Mouse (Mus musculus) kidney, postnatal 0 days (tissue): ENCODE measurements around the gene Dcaf17. TPM values are rescaled to one million over a fixed set of nuclear protein-coding genes. Genes with fewer than 3 reads are reported as not detected.
A peak's percentile ranks its signal among the peaks of the same experiment; 100 is the strongest.

Source experiments
- ATAC-seq: fragments of 200-750 bp; cut with Nextera tagmentation; replicated peaks from 2 replicates; pipeline ENCODE4 v1.8.0; 2017; ENCODE audit warnings: low read depth, moderate number of reproducible peaks, moderate TSS enrichment, moderate library complexity; ENCODE audit not compliant: low FRiP score
- DNase-seq: peaks from one replicate; pipeline ENCODE4 v3.0.0-alpha.2; 2016; ENCODE audit warnings: low spot score
- H3K27ac ChIP-seq: fragments of 300-500 bp; sonication (generic); 2 replicates; pipeline ENCODE4 v1.5.1; 2014; ENCODE audit warnings: mild to moderate bottlenecking
- H3K27me3 ChIP-seq: fragments of 300-500 bp; sonication (generic); 2 replicates; pipeline ENCODE4 v1.6.1; 2014; ENCODE audit warnings: low read length, mixed read lengths; ENCODE audit not compliant: insufficient read depth
- H3K36me3 ChIP-seq: fragments of 300-500 bp; sonication (generic); 2 replicates; pipeline ENCODE4 v1.6.1; 2014; ENCODE audit warnings: low read length, mixed read lengths; ENCODE audit not compliant: insufficient read depth
- H3K4me1 ChIP-seq: fragments of 300-500 bp; sonication (generic); replicated peaks from 2 replicates; pipeline ENCODE4 v1.6.1; 2014; ENCODE audit warnings: antibody characterized with exemption, low read length, mixed read lengths; ENCODE audit not compliant: insufficient read depth
- H3K4me2 ChIP-seq: fragments of 300-500 bp; sonication (generic); 2 replicates; pipeline ENCODE4 v1.6.1; 2014; ENCODE audit warnings: mild to moderate bottlenecking, low read length, moderate library complexity, mixed read lengths
- H3K4me3 ChIP-seq: fragments of 300-500 bp; sonication (generic); replicated peaks from 2 replicates; pipeline ENCODE4 v1.5.1; 2014; ENCODE audit warnings: low read depth, low read length
- H3K9ac ChIP-seq: fragments of 300-500 bp; sonication (generic); 2 replicates; pipeline ENCODE4 v1.6.1; 2014; ENCODE audit warnings: low read depth, low read length
- H3K9me3 ChIP-seq: fragments of 300-500 bp; sonication (generic); replicated peaks from 2 replicates; pipeline ENCODE4 v1.6.1; 2016; ENCODE audit warnings: low read length, inconsistent platforms, mixed read lengths
- CTCF ChIP-seq: IDR thresholded peaks from 2 replicates; pipeline ENCODE4 v1.5.1; 2016; ENCODE audit warnings: antibody characterized with exemption, low read depth, mild to moderate bottlenecking, moderate library complexity
- WGBS: fragments of 180-500 bp; shearing (Covaris S2); extraction: QIAGEN DNeasy Blood & Tissue Kit; methylation state at CpG from one replicate; pipeline ENCODE4 v1.1.7; 2014; 5-methylcytosine and 5-hydroxymethylcytosine counted together
- polyA plus RNA-seq: library from polyadenylated mRNA; unstranded; fragments of >200 nt; fragmentation: Nextera tagmentation; extraction: Ambion mirVana; gene quantifications from 2 replicates; pipeline ENCODE4 v1.2.1, GENCODE M21; 2015

Dcaf17 gene
- polyA plus RNA-seq, 1 experiment from 2014 or later, result 27.3 TPM

- no peak for TF ChIP-seq CTCF
- Histone ChIP-seq H3K4me1 (no peaks in the 10 kb centered on the region), H3K27me3 (no peaks in the 10 kb centered on the region), H3K4me3 (no peak overlapping the region), H3K36me3 (no peaks in the 10 kb centered on the region), H3K27ac (no peak overlapping the region), H3K4me2 (no peak overlapping the region), H3K9ac (no peak overlapping the region), H3K9me3 (no peaks in the 10 kb centered on the region)
- 75% methylated on average over 3 of the region's 3 CpGs for WGBS
- no peak for DNase-seq
- ATAC-seq, result no peak
Observed at GRCm38 (mm10) chr2:71108541-71108940, 53.4 kb downstream of the Dcaf17 start.

GRCm38 (mm10) chr2:71113489-71114171, 58.5 kb downstream of the Dcaf17 start:
- no peaks in the 10 kb centered on the region for H3K9me3 ChIP-seq
- 75% methylated on average over 5 of the region's 6 CpGs for WGBS
- ATAC-seq, result no peak

GRCm38 (mm10) chr2:71116151-71116550, 61.0 kb downstream of the Dcaf17 start:
- ATAC-seq (no peak), DNase-seq (no peak)
- Histone ChIP-seq H3K27me3 (no peaks in the 10 kb centered on the region), H3K9me3 (no peaks in the 10 kb centered on the region), H3K4me1 (no peaks in the 10 kb centered on the region), H3K36me3 (no peaks in the 10 kb centered on the region), H3K9ac (no peak overlapping the region), H3K27ac (no peak overlapping the region), H3K4me3 (no peak overlapping the region), H3K4me2 (no peak overlapping the region)
- WGBS, result 95% methylated on average over 4 of the region's 4 CpGs
- peak; percentile 36; the same call in 1 of the 2 replicates for TF ChIP-seq CTCF

More at GRCm38 (mm10) chr2:71113489-71114171, 58.5 kb downstream of the Dcaf17 start:
- TF ChIP-seq CTCF, result no peak
- no peak overlapping the region for H3K27ac ChIP-seq
- no peak overlapping the region for H3K4me2 ChIP-seq
- H3K36me3 ChIP-seq, result no peaks in the 10 kb centered on the region
- no peak overlapping the region for H3K9ac ChIP-seq
- H3K4me3 ChIP-seq, result no peak overlapping the region
- H3K4me1 ChIP-seq, result no peaks in the 10 kb centered on the region
- DNase-seq, result no peak
- no peaks in the 10 kb centered on the region for H3K27me3 ChIP-seq

- peak; percentile 49; the same call in 1 of the 2 replicates for ATAC-seq
- peak within 1 kb of the TSS; percentile 60 for H3K9ac ChIP-seq
- 2% methylated on average over 60 of the region's 60 CpGs for whole genome bisulfite sequencing
- no peaks in the 10 kb centered on the region for H3K9me3 ChIP-seq
- peak within 1 kb of the TSS; percentile 80 for H3K4me2 ChIP-seq
- TF ChIP-seq CTCF, result no peak
- H3K27ac ChIP-seq, result no peak within 1 kb of the TSS
- no peaks in the 10 kb centered on the region for H3K27me3 ChIP-seq
- no peaks in the 10 kb centered on the region for H3K36me3 ChIP-seq
- H3K4me3 ChIP-seq, result peak within 1 kb of the TSS; percentile 44
- no peaks in the 10 kb centered on the region for H3K4me1 ChIP-seq
- DNase-seq, result peak; percentile 48
Observed at GRCm38 (mm10) chr2:71117797-71118708, 62.9 kb downstream of the Dcaf17 start, which contains the start of gene Cybrd1. Gene Cybrd1 (plus strand): TSS chr2:71117923.

GRCm38 (mm10) chr2:71120844-71121243, 65.7 kb downstream of the Dcaf17 start:
- WGBS, result 93% methylated on average over 10 of the region's 10 CpGs
- Histone ChIP-seq H3K27ac (no peak overlapping the region), H3K4me3 (no peak overlapping the region), H3K36me3 (no peaks in the 10 kb centered on the region), H3K27me3 (no peaks in the 10 kb centered on the region), H3K4me2 (no peak overlapping the region), H3K9ac (no peak overlapping the region), H3K4me1 (no peaks in the 10 kb centered on the region), H3K9me3 (no peaks in the 10 kb centered on the region)
- ATAC-seq, result no peak
- no peak for DNase-seq
- no peak for TF ChIP-seq CTCF

- WGBS, result 47% methylated on average over 5 of the region's 5 CpGs
- Histone ChIP-seq H3K27me3 (no peaks in the 10 kb centered on the region), H3K9me3 (no peaks in the 10 kb centered on the region), H3K27ac (no peak overlapping the region), H3K36me3 (no peaks in the 10 kb centered on the region), H3K4me1 (no peaks in the 10 kb centered on the region), H3K4me2 (no peak overlapping the region), H3K9ac (no peak overlapping the region), H3K4me3 (no peak overlapping the region)
- ATAC-seq (no peak), DNase-seq (no peak)
- no peak for TF ChIP-seq CTCF
Observed at GRCm38 (mm10) chr2:71121406-71121805, 66.3 kb downstream of the Dcaf17 start.
